In genomic region chr1:131335604-131336003, GRCm38 (mm10) we compare ENCODE assay signal across 11 mouse cellular contexts. TPM values are rescaled to one million over a fixed set of nuclear protein-coding genes. Genes with fewer than 3 reads are reported as not detected.
DNase-seq lines count a peak whose midpoint lies in the region; ATAC-seq and TF ChIP-seq lines count a peak whose summit lies in the region.
"Had no signal": no experiment of that assay in that cellular context is flagged by ENCODE, and none has a peak within 500 bp of the region (broad histone marks: within the 10 kb centered on the region; RNA-seq: fewer than 3 reads in every experiment).

No protein-coding gene starts in this region.

- H3K4me1 ChIP-seq in hindbrain, embryonic 13.5 days (replicated peaks) = peaks cover 9% of the 10 kb centered on the region
- peaks cover 4% of the 10 kb centered on the region; the same call in 1 of the 2 replicates for H3K4me1 ChIP-seq in hindbrain, embryonic 10.5 days (replicated peaks)
- H3K4me1 ChIP-seq in intestine, embryonic 15.5 days (replicated peaks) = 0 out of 2 replicates have a peak, but pooled peaks cover 3% of the 10 kb centered on the region
- H3K4me1 ChIP-seq: liver, embryonic 15.5 days had no signal

- no peak overlapping the region for H3K9ac ChIP-seq in hindbrain, embryonic 13.5 days
- no peak overlapping the region for H3K9ac ChIP-seq in intestine, embryonic 15.5 days
- H3K9ac ChIP-seq: hindbrain, embryonic 15.5 days; liver, embryonic 15.5 days; neural tube, embryonic 13.5 days had no signal

- H3K27ac ChIP-seq in hindbrain, embryonic 13.5 days = peak overlapping the region; percentile 19; the same call in 1 of the 2 replicates
- no peak overlapping the region for H3K27ac ChIP-seq in hindbrain, embryonic 10.5 days
- H3K27ac ChIP-seq in intestine, embryonic 15.5 days = no peak overlapping the region
- H3K27ac ChIP-seq: hindbrain, embryonic 15.5 days; liver, embryonic 15.5 days; neural tube, embryonic 13.5 days had no signal

- H3K9me3 ChIP-seq in hindbrain, embryonic 13.5 days = no peaks in the 10 kb centered on the region
- H3K9me3 ChIP-seq in hindbrain, embryonic 10.5 days = no peaks in the 10 kb centered on the region
- no peaks in the 10 kb centered on the region for H3K9me3 ChIP-seq in intestine, embryonic 15.5 days
- H3K9me3 ChIP-seq: hindbrain, embryonic 15.5 days; liver, embryonic 15.5 days; neural tube, embryonic 13.5 days had no signal

- DNase-seq in hindbrain, embryonic 10.5 days (ENCODE audit: low spot score) = no peak
- DNase-seq in Patski (ENCODE audit: low read depth, low spot score) = peak; percentile 41
- peak; percentile 48 to 72 for DNase-seq in adrenal gland, postnatal 36 days
- DNase-seq in spleen, adult 18-20 months = no peak
- DNase-seq in retina, postnatal 1 day = no peak
- no peak for DNase-seq in B cell, adult 2 months

- POLR2A ChIA-PET in Patski (lab: Charles Lee) = no interaction called here

- H3K4me2 ChIP-seq in hindbrain, embryonic 13.5 days = no peak overlapping the region
- H3K4me2 ChIP-seq in intestine, embryonic 15.5 days (replicated peaks) = no peak overlapping the region
- H3K4me2 ChIP-seq: hindbrain, embryonic 15.5 days; liver, embryonic 15.5 days; neural tube, embryonic 13.5 days had no signal

- in situ Hi-C loops in Patski (cut with MboI; ENCODE audit: low pct_unique_long_range_greater_than_20kb) = no loop called here

- H3K36me3 ChIP-seq in hindbrain, embryonic 13.5 days = peaks cover 28% of the 10 kb centered on the region
- H3K36me3 ChIP-seq in hindbrain, embryonic 10.5 days = peaks cover 52% of the 10 kb centered on the region
- H3K36me3 ChIP-seq in intestine, embryonic 15.5 days = no peaks in the 10 kb centered on the region

- CTCF ChIA-PET in Patski (lab: Charles Lee) = interaction anchor here (0.9 to 1.6 kb wide), 4 partner anchors 9 to 495 kb away, joined by 3 to 4 read pairs (median 3); no protein-coding TSS in a partner anchor

- WGBS in hindbrain, embryonic 13.5 days = 66% methylated on average over 3 of the region's 3 CpGs
- WGBS in hindbrain, embryonic 10.5 days = 88% methylated on average over 3 of the region's 3 CpGs
- WGBS in intestine, embryonic 15.5 days = 50% methylated on average over 3 of the region's 3 CpGs

- TF ChIP-seq CTCF in Patski (IDR thresholded peaks at IDR 0.05) = no peak

- no peak overlapping the region for H3K4me3 ChIP-seq in hindbrain, embryonic 13.5 days
- no peak overlapping the region for H3K4me3 ChIP-seq in hindbrain, embryonic 10.5 days
- no peak overlapping the region for H3K4me3 ChIP-seq in intestine, embryonic 15.5 days (replicated peaks)
- H3K4me3 ChIP-seq: hindbrain, embryonic 15.5 days; liver, embryonic 15.5 days; neural tube, embryonic 13.5 days had no signal

- no peaks in the 10 kb centered on the region for H3K27me3 ChIP-seq in hindbrain, embryonic 13.5 days
- H3K27me3 ChIP-seq in hindbrain, embryonic 10.5 days (ENCODE audit: insufficient read depth, poor library complexity, severe bottlenecking) = no peaks in the 10 kb centered on the region
- H3K27me3 ChIP-seq in Patski = no peaks in the 10 kb centered on the region
- H3K27me3 ChIP-seq in intestine, embryonic 15.5 days (replicated peaks) = no peaks in the 10 kb centered on the region
- H3K27me3 ChIP-seq: hindbrain, embryonic 15.5 days; liver, embryonic 15.5 days; neural tube, embryonic 13.5 days had no signal

- no peak for ATAC-seq in hindbrain, embryonic 13.5 days (ENCODE audit: low FRiP score)
- no peak for ATAC-seq in Patski
- peak; percentile 70 for ATAC-seq in intestine, embryonic 15.5 days

RNA-seq across cellular contexts. Expression of gene Ikbke, which starts 56.2 kb away (rescaled TPM):
- polyA plus RNA-seq in hindbrain, embryonic 13.5 days (2015; fragmentation: Nextera tagmentation; extraction: Ambion mirVana) = 0.66 and 0.92 TPM in 2 replicates
- polyA plus RNA-seq in hindbrain, embryonic 10.5 days (2016; fragmentation: Nextera tagmentation; extraction: Ambion mirVana) = 1.0 and 1.5 TPM in 2 replicates
- 21.3 TPM for polyA plus RNA-seq in Patski (2021)
- total RNA-seq in adrenal gland, postnatal 36 days (2021) = 10 to 100 TPM in 1 of 2 experiments, 1 to 10 TPM in 1; 6.6 to 20.5 TPM
- 7.3 and 9.6 TPM in 2 replicates for polyA plus RNA-seq in intestine, embryonic 15.5 days (2015; fragmentation: Nextera tagmentation; extraction: Ambion mirVana)

Comparison
In these comparisons a context has a peak if more than half of its experiments do, and no peak if none do; other contexts are left out.
1. DNase-seq: peak in Patski (single experiment) and adrenal gland, postnatal 36 days (2 of 2); none in hindbrain, embryonic 10.5 days (single experiment), spleen, adult 18-20 months (0 of 2), retina, postnatal 1 day (single experiment) and B cell, adult 2 months (0 of 2).